Mouse (Mus musculus) liver, embryonic 14.5 days (tissue): ENCODE data around the gene Il13ra1.

Experiments
- CTCF ChIP-seq: IDR thresholded peaks from 2 replicates; pipeline ENCODE4 v1.5.1; 2016; ENCODE audit warnings: antibody characterized with exemption, low read depth, control low read depth
- EP300 ChIP-seq: IDR thresholded peaks from 2 replicates; pipeline ENCODE4 v1.6.1; 2016; ENCODE audit warnings: antibody characterized with exemption, low read depth

GRCm38 (mm10) chrX:36195736-36196525, 84.0 kb downstream of the Il13ra1 start, which contains the start of gene Zcchc12:
- TF ChIP-seq CTCF = no peak
- TF ChIP-seq EP300 = no peak
